Mouse (Mus musculus) 3134 (cell line): ENCODE data around the gene Olfr745.

Experiments used
- DNase-seq: peaks from one replicate; pipeline ENCODE4 v3.0.0-alpha.2; 2011; ENCODE audit warnings: low spot score; ENCODE audit not compliant: insufficient read length; ENCODE audit errors: extremely low read depth

Gene Olfr745

DNA sequence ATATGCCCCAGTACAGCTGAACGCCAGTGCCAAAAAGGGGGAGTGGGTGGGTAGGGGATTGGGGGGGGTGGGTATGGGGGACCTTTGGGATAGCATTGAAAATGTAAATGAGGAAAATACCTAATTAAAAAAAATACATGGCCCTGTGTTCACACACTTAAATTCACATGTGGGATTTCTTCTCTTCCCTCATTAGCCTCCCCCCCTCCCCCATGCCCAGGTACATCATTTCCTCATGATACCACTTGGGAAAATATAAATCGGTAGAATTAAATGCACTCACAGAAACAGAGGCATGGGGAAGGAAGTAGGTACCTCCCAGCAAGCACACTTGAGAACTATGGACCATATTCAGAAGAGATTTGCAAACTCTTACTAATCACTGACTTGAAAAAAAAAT, at the start of gene Olfr745:
Gene Olfr745 (plus strand): TSS at position 301 of the 400 bp plus-strand sequence.
- no peak for DNase-seq

DNA sequence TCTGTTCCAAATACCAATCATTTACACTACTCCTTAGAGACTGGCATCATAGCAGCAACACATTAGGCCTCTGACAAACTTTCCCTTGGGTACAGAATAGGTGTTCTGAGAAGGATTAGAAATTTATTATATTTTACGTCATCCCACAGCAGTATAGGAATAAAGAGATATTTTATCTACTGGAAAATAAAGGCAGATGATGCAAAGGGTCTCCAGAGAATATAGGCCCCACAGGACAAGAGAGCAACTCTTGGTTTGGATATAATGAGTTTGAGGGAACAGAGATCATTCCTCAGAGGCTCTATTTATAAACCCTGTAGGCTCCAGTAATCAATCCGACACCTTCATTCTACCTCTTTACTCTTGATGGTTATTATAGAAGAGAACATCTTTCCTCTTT, 24.6 kb upstream of the Olfr745 start, which contains the start of gene Olfr744:
Gene Olfr744 (plus strand): TSS at position 301 of the 400 bp plus-strand sequence.
- no peak for DNase-seq

DNA sequence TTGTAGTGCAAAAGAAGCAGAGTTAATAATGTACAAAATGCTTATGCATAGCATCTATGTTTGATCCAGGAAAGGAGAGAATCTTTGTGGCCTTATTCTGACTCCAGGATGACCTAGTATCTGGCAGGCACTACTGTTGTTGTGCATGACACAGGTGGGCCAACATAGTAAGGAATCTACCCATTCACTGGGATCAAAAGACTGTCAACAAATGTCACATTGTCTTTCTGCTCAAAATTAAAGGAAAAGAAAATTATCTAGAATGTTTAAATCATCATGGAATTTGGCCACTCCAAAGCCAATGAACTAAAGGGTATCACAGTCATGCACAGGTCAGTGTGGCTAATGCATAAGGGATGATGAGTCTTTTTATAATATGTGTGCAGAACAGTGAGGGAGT, 7.6 kb downstream of the Olfr745 start, which contains the start of gene Olfr746:
Gene Olfr746 (plus strand): TSS at position 301 of the 400 bp plus-strand sequence.
- DNase-seq, result no peak

- DNase-seq, result no peak
Measured at GRCm38 (mm10) chr14:50693106-50693505, 53.9 kb downstream of the Olfr745 start, which contains the start of gene Olfr747. Gene Olfr747 (minus strand): TSS chr14:50693206.
